Mouse (Mus musculus): ENCODE results near the gene Use1. TPM values are rescaled to one million over a fixed set of nuclear protein-coding genes. Genes with fewer than 3 reads are reported as not detected.

The Use1 gene
- polyA plus RNA-seq, 2 experiments = 114 to 189 TPM

DNA sequence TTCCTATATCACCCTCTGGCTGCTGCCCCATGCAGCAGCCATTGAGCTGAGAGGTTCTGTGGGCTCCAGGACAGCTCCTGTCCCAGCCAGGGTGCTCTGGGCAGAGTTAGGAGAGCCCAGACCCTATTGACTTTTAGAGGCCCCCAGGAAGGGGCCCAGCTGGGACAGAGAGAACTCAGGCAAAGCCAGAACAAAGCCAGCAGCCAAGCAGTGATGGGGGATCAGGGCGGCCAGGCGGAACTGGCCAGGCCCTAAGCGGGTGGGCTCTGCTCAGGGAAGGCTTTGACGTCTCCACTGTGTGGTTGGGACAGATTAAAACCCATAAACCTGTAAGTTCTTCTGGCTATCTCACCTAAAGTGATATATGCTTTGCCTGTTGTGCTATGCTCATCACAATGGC lies 12.4 kb downstream of the Use1 start:
- TF ChIP-seq POLR2A (IDR thresholded peaks at IDR 0.05; ENCODE audit: borderline replicate concordance, extremely low read depth, insufficient read depth, insufficient read length) = no peak
- H3K4me3 ChIP-seq (replicated peaks; ENCODE audit: low read length) = no peak overlapping the region
- H3K9ac ChIP-seq (ENCODE audit: low read depth, low read length, severe bottlenecking) = no peak overlapping the region
- no peaks in the 10 kb centered on the region for H3K27me3 ChIP-seq (ENCODE audit: control insufficient read depth, insufficient read depth, low read length)
- 75% methylated on average over 4 of the region's 4 CpGs for WGBS
- H3K4me2 ChIP-seq (replicated peaks; ENCODE audit: low read depth, low read length, severe bottlenecking) = no peak overlapping the region
- no peaks in the 10 kb centered on the region for H3K9me3 ChIP-seq (ENCODE audit: control insufficient read depth, low read length)
- ATAC-seq (ENCODE audit: low FRiP score, low read depth) (no peak), DNase-seq (ENCODE audit: low spot score) (no peak)
- H3K36me3 ChIP-seq (ENCODE audit: control insufficient read depth, insufficient read depth, low read length) = peaks cover 23% of the 10 kb centered on the region
- H3K4me1 ChIP-seq (ENCODE audit: control insufficient read depth, insufficient read depth, low read length) = peaks cover 35% of the 10 kb centered on the region
- no peak overlapping the region for H3K27ac ChIP-seq (replicated peaks; ENCODE audit: low read depth, low read length)

DNA sequence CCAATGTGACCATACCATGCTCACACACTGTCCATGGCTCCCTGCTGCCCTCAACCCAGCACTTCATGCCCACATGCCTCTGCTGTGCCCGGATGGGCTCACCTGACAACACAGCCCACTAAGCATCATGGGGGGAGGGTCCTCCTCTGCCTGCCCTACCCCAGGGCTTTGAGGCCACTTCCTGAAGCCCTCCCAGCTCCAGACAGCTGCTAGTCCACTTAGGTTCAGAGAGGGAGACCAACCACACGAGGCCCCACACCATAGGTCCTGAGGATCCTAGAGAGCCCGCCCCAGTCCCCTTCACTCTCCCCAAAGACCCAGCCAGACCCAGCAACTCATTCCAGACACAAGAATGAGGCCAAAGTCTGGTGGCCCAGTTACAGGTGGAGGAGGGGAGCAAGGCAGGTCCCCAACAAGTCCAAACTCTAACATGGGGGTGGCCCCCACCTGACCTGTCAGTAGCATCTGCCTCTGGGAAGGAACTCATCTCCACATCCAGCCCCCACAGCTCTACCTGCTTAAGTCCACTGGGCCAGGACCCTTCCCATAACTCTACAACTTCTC lies 12.9 kb downstream of the Use1 start:
- Histone ChIP-seq H3K4me1 (ENCODE audit: control insufficient read depth, insufficient read depth, low read length) (peaks cover 35% of the 10 kb centered on the region), H3K27ac (replicated peaks; ENCODE audit: low read depth, low read length) (no peak overlapping the region), H3K4me2 (replicated peaks; ENCODE audit: low read depth, low read length, severe bottlenecking) (peak overlapping the region; percentile 99), H3K4me3 (replicated peaks; ENCODE audit: low read length) (peak overlapping the region; percentile 84), H3K36me3 (ENCODE audit: control insufficient read depth, insufficient read depth, low read length) (peaks cover 17% of the 10 kb centered on the region), H3K27me3 (ENCODE audit: control insufficient read depth, insufficient read depth, low read length) (no peaks in the 10 kb centered on the region), H3K9ac (ENCODE audit: low read depth, low read length, severe bottlenecking) (peak overlapping the region; percentile 77), H3K9me3 (ENCODE audit: control insufficient read depth, low read length) (no peaks in the 10 kb centered on the region)
- WGBS = 49% methylated on average over 3 of the region's 3 CpGs
- ATAC-seq (ENCODE audit: low FRiP score, low read depth) = no peak
- TF ChIP-seq POLR2A (IDR thresholded peaks at IDR 0.05; ENCODE audit: borderline replicate concordance, extremely low read depth, insufficient read depth, insufficient read length) = no peak
- no peak for DNase-seq (ENCODE audit: low spot score)

DNA sequence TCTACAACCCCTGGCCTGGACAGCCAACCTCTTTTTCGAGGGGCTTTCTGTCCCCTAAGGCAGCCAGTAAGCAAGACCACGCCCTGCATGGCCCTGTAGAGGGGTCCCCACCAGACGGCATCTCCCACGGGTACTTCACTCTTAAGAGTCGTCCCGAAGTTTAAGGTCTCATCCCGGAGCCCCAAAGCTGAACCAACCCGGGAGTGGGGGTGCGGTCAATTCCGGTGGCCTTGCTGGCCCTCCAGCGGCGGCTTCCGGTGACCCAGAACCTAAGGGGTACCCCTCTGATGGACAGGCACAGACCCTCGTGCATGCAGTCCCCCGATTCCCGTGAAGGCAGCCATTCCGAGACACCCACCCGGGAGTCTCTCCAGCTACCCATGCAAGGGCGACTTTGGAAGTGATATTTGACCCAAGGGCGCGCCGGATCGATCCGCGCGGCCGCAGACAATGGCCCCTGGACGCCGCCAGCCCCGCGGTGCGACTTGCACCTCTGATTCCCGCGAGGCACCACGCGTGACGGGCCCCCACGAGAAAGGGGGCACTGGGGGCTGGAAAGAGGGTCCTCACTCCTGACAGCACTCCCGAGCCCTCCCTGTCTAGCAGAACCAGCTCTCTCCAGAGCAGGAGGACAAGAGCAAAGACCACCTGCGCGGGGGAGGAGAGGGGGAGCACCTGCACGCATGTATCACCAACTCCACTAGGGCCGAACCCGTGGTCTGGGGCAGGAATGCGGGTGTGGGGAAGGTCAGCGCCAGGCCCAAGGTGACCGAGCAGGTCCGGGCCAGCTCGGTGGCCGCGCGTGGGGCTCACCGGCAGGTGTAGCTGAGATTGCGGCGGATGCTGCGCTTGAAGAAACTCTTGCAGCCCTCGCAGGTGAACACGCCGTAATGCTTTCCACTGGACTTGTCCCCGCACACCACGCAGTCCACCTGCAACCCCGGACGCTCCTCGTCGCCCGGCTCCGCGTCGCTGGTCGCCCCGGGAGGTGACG lies 13.8 kb downstream of the Use1 start:
- H3K4me3 ChIP-seq (replicated peaks; ENCODE audit: low read length) = peak overlapping the region; percentile 84
- peaks cover 11% of the 10 kb centered on the region for H3K36me3 ChIP-seq (ENCODE audit: control insufficient read depth, insufficient read depth, low read length)
- ATAC-seq (ENCODE audit: low FRiP score, low read depth) (no peak), DNase-seq (ENCODE audit: low spot score) (no peak)
- H3K27ac ChIP-seq (replicated peaks; ENCODE audit: low read depth, low read length) = no peak overlapping the region
- no peak for TF ChIP-seq POLR2A (IDR thresholded peaks at IDR 0.05; ENCODE audit: borderline replicate concordance, extremely low read depth, insufficient read depth, insufficient read length)
- H3K4me1 ChIP-seq (ENCODE audit: control insufficient read depth, insufficient read depth, low read length) = peaks cover 35% of the 10 kb centered on the region
- no peaks in the 10 kb centered on the region for H3K27me3 ChIP-seq (ENCODE audit: control insufficient read depth, insufficient read depth, low read length)
- H3K4me2 ChIP-seq (replicated peaks; ENCODE audit: low read depth, low read length, severe bottlenecking) = peak overlapping the region; percentile 99
- no peaks in the 10 kb centered on the region for H3K9me3 ChIP-seq (ENCODE audit: control insufficient read depth, low read length)
- peak overlapping the region; percentile 77 for H3K9ac ChIP-seq (ENCODE audit: low read depth, low read length, severe bottlenecking)
- 2% methylated on average over 59 of the region's 72 CpGs for WGBS

DNA sequence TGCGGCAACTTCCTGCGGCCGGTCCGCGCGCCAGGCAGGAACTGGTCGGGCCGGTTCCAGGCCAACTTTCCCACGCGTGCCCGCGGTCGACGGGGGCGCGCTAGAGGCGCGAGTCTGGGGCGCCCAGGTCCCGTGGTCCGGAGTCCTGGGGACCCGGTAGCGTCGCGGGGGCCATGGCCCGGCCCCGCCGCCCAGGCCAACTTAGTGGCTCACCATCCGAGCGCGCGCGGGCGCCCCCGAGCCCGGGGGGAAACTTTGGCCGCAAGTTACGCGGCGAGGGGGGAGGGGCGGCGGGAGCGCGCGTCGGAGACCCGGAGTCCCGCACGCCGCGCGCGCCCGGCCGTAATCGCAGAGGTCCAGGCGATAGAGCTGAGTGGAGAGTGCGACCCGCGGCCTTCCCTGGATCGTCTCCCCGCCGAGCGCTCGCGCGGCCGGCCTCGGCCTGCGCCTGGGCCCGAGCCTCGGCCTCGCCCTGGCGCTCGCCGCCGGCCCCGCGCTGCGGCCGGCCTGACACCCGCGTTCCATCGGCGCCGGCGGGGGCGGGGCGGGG lies 14.8 kb downstream of the Use1 start, which contains the start of gene Nr2f6:
Nr2f6 (minus strand) TSS at position 540 of the 550 bp plus-strand sequence.
- H3K36me3 ChIP-seq (ENCODE audit: control insufficient read depth, insufficient read depth, low read length) = peaks cover 11% of the 10 kb centered on the region
- DNase-seq (ENCODE audit: low spot score) (no peak), ATAC-seq (ENCODE audit: low FRiP score, low read depth) (peak; percentile 17)
- peak within 1 kb of the TSS; percentile 84 for H3K4me3 ChIP-seq (replicated peaks; ENCODE audit: low read length)
- H3K4me1 ChIP-seq (ENCODE audit: control insufficient read depth, insufficient read depth, low read length) = peaks cover 26% of the 10 kb centered on the region
- H3K27me3 ChIP-seq (ENCODE audit: control insufficient read depth, insufficient read depth, low read length) = no peaks in the 10 kb centered on the region
- TF ChIP-seq POLR2A (IDR thresholded peaks at IDR 0.05; ENCODE audit: borderline replicate concordance, extremely low read depth, insufficient read depth, insufficient read length) = no peak
- peak within 1 kb of the TSS; percentile 88 for H3K27ac ChIP-seq (replicated peaks; ENCODE audit: low read depth, low read length)
- WGBS = under 1% methylated on average over 56 of the region's 89 CpGs
- H3K4me2 ChIP-seq (replicated peaks; ENCODE audit: low read depth, low read length, severe bottlenecking) = peak within 1 kb of the TSS; percentile 99
- H3K9me3 ChIP-seq (ENCODE audit: control insufficient read depth, low read length) = no peaks in the 10 kb centered on the region
- peak within 1 kb of the TSS; percentile 77 for H3K9ac ChIP-seq (ENCODE audit: low read depth, low read length, severe bottlenecking)

Data from limb, embryonic 14.5 days (tissue).